Mouse (Mus musculus) limb, embryonic 11.5 days (tissue): ENCODE measurements around the gene Ctdsp1. TPM values are rescaled to one million over a fixed set of nuclear protein-coding genes. Genes with fewer than 3 reads are reported as not detected.
"Not testable (repeated sequence)": the region's sequence is repeated elsewhere in the genome, so short reads cannot be mapped to it uniquely, and the experiment has no call there.

ENCODE experiments used
- ATAC-seq: fragments of 200-750 bp; cut with Nextera tagmentation; 2 replicates; pipeline ENCODE4 v1.8.0; 2017; ENCODE audit warnings: low read depth; ENCODE audit not compliant: insufficient number of reproducible peaks, low FRiP score, low TSS enrichment
- DNase-seq: peaks from one replicate; pipeline ENCODE4 v3.0.0-alpha.2; 2015; ENCODE audit warnings: low spot score
- H3K27ac ChIP-seq: fragments of 300-500 bp; sonication (generic); replicated peaks from 2 replicates; pipeline ENCODE4 v1.5.1; 2014; ENCODE audit warnings: low read depth, mild to moderate bottlenecking, low read length
- H3K27me3 ChIP-seq: fragments of 300-500 bp; sonication (generic); 2 replicates; pipeline ENCODE4 v1.6.1; 2014; ENCODE audit warnings: mild to moderate bottlenecking, low read length, mixed read lengths; ENCODE audit not compliant: control insufficient read depth, insufficient read depth
- H3K36me3 ChIP-seq: fragments of 300-500 bp; sonication (generic); 2 replicates; pipeline ENCODE4 v1.6.1; 2014; ENCODE audit warnings: mild to moderate bottlenecking, low read length, moderate library complexity, mixed read lengths; ENCODE audit not compliant: control insufficient read depth, insufficient read depth
- H3K4me1 ChIP-seq: fragments of 300-500 bp; sonication (generic); 2 replicates; pipeline ENCODE4 v1.6.1; 2014; ENCODE audit warnings: low read length, mixed read lengths; ENCODE audit not compliant: control insufficient read depth, insufficient read depth
- H3K4me2 ChIP-seq: fragments of 300-500 bp; sonication (generic); 2 replicates; pipeline ENCODE4 v1.6.1; 2014; ENCODE audit warnings: low read depth, mild to moderate bottlenecking, moderate library complexity; ENCODE audit not compliant: severe bottlenecking
- H3K4me3 ChIP-seq: fragments of 300-500 bp; sonication (generic); 2 replicates; pipeline ENCODE4 v1.5.1; 2014; ENCODE audit warnings: low read depth, low read length
- H3K9ac ChIP-seq: fragments of 300-500 bp; sonication (generic); 2 replicates; pipeline ENCODE4 v1.6.1; 2014; ENCODE audit warnings: mild to moderate bottlenecking, low read length
- H3K9me3 ChIP-seq: fragments of 300-500 bp; sonication (generic); 2 replicates; pipeline ENCODE4 v1.6.1; 2016; ENCODE audit warnings: low read length; ENCODE audit not compliant: control insufficient read depth
- WGBS: fragments of 180-500 bp; shearing (Covaris S2); extraction: QIAGEN DNeasy Blood & Tissue Kit; methylation state at CpG from one replicate; pipeline ENCODE4 v1.1.7; 2014; 5-methylcytosine and 5-hydroxymethylcytosine counted together
- polyA plus RNA-seq: library from polyadenylated mRNA; unstranded; fragments of >200 nt; fragmentation: Nextera tagmentation; extraction: Ambion mirVana; gene quantifications from 2 replicates; pipeline ENCODE4 v1.2.1, GENCODE M21; 2014

Ctdsp1 gene
- polyA plus RNA-seq, 1 experiment from 2014 or later = 75.8 TPM

- H3K9ac ChIP-seq, H3K36me3 ChIP-seq, H3K9me3 ChIP-seq, H3K27me3 ChIP-seq, ATAC-seq, H3K4me1 ChIP-seq, DNase-seq: not testable (repeated sequence)
- peak overlapping the region; percentile 76; the same call in 1 of the 2 replicates for H3K27ac ChIP-seq
- H3K4me3 ChIP-seq = peak overlapping the region; percentile 32
- peak overlapping the region; percentile 70 for H3K4me2 ChIP-seq
- WGBS = 12% methylated on average over 12 of the region's 12 CpGs
Measured at GRCm38 (mm10) chr1:74396456-74397222, 5.3 kb downstream of the Ctdsp1 start.

GRCm38 (mm10) chr1:74397268-74397918 lies 6.1 kb downstream of the Ctdsp1 start:
- H3K9ac ChIP-seq = peak overlapping the region; percentile 66
- peak overlapping the region; percentile 76; the same call in 1 of the 2 replicates for H3K27ac ChIP-seq
- H3K4me1 ChIP-seq = peaks cover 3% of the 10 kb centered on the region; the same call in 1 of the 2 replicates
- H3K4me2 ChIP-seq = peak overlapping the region; percentile 70
- no peaks in the 10 kb centered on the region for H3K27me3 ChIP-seq
- H3K36me3 ChIP-seq = peaks cover 8% of the 10 kb centered on the region; the same call in 1 of the 2 replicates
- no peaks in the 10 kb centered on the region for H3K9me3 ChIP-seq
- peak; percentile 98 for DNase-seq
- peak; percentile 90 for ATAC-seq
- H3K4me3 ChIP-seq = peak overlapping the region; percentile 32
- WGBS = 0% methylated on average over 41 of the region's 41 CpGs

- peak overlapping the region; percentile 66 for H3K9ac ChIP-seq
- no peaks in the 10 kb centered on the region for H3K27me3 ChIP-seq
- ATAC-seq = peak; percentile 23
- peak overlapping the region; percentile 76; the same call in 1 of the 2 replicates for H3K27ac ChIP-seq
- DNase-seq = peak; percentile 83
- H3K4me2 ChIP-seq = peak overlapping the region; percentile 70
- H3K36me3 ChIP-seq = peaks cover 8% of the 10 kb centered on the region; the same call in 1 of the 2 replicates
- peaks cover 3% of the 10 kb centered on the region; the same call in 1 of the 2 replicates for H3K4me1 ChIP-seq
- H3K4me3 ChIP-seq = peak overlapping the region; percentile 32
- H3K9me3 ChIP-seq = no peaks in the 10 kb centered on the region
- WGBS = 4% methylated on average over 11 of the region's 11 CpGs
Measured at GRCm38 (mm10) chr1:74397919-74398451, 6.7 kb downstream of the Ctdsp1 start.

- Histone ChIP-seq H3K9ac (no peak overlapping the region), H3K4me3 (no peak overlapping the region), H3K27me3 (no peaks in the 10 kb centered on the region), H3K4me1 (no peaks in the 10 kb centered on the region), H3K27ac (no peak overlapping the region), H3K9me3 (no peaks in the 10 kb centered on the region), H3K36me3 (no peaks in the 10 kb centered on the region), H3K4me2 (no peak overlapping the region)
- ATAC-seq = no peak
- no peak for DNase-seq
- 88% methylated on average over 3 of the region's 3 CpGs for WGBS
Measured at GRCm38 (mm10) chr1:74400531-74400930, 9.2 kb downstream of the Ctdsp1 start.

DNA sequence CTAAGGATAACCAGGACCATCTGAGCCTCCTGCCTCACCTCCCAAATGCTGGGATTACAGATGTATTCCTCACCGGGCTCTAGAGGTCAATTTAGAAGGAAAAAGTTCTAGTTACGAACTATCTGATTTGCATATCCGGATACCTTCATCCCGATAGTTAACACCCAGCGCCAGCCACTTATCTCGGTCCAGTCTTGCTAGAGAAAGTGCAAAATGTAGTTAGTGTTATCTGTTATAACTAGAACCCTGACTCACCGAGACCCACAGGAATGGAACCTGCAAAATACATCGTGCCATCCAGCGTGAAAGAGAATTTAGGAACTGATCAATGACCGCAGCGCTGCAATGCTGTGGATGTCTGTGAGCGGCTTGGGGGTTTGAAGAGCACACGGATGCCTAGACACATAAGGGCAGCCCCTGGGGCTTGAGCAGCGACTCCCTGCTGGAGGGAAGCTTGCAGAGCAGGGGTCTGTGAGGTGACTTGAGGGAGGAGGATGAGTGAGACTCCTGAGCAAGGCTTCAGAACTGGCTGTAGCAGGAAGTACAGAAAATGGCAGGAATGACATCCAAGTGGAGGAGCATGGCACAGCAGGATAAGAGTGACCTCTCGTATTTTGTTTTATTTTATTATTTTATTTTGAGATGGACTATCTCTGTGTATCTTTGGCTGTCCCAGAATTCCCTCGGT lies 9.8 kb downstream of the Ctdsp1 start:
- Histone ChIP-seq H3K4me1 (no peaks in the 10 kb centered on the region), H3K27me3 (no peaks in the 10 kb centered on the region), H3K4me2 (no peak overlapping the region), H3K27ac (no peak overlapping the region), H3K4me3 (no peak overlapping the region), H3K36me3 (no peaks in the 10 kb centered on the region), H3K9ac (no peak overlapping the region), H3K9me3 (no peaks in the 10 kb centered on the region)
- DNase-seq (no peak), ATAC-seq (no peak)
- WGBS = 54% methylated on average over 16 of the region's 16 CpGs

- H3K9ac ChIP-seq = no peak overlapping the region
- DNase-seq = no peak
- H3K36me3 ChIP-seq = no peaks in the 10 kb centered on the region
- no peaks in the 10 kb centered on the region for H3K9me3 ChIP-seq
- H3K27me3 ChIP-seq = no peaks in the 10 kb centered on the region
- H3K4me2 ChIP-seq = no peak overlapping the region
- no peak overlapping the region for H3K27ac ChIP-seq
- 90% methylated on average over 4 of the region's 4 CpGs for WGBS
- ATAC-seq = no peak
- H3K4me3 ChIP-seq = no peak overlapping the region
- H3K4me1 ChIP-seq = peaks cover 6% of the 10 kb centered on the region
Measured at GRCm38 (mm10) chr1:74404206-74404605, 12.9 kb downstream of the Ctdsp1 start.

GRCm38 (mm10) chr1:74408589-74409504 lies 17.5 kb downstream of the Ctdsp1 start, which contains the start of gene Vil1:
Gene Vil1 (plus strand): TSS chr1:74409376.
- WGBS = 18% methylated on average over 11 of the region's 15 CpGs
- H3K4me3 ChIP-seq = no peak within 1 kb of the TSS
- no peaks in the 10 kb centered on the region for H3K36me3 ChIP-seq
- H3K9me3 ChIP-seq = no peaks in the 10 kb centered on the region
- no peaks in the 10 kb centered on the region for H3K27me3 ChIP-seq
- H3K27ac ChIP-seq = no peak within 1 kb of the TSS
- ATAC-seq (peak; percentile 65; the same call in 1 of the 2 replicates), DNase-seq (peak; percentile 53)
- no peak within 1 kb of the TSS for H3K9ac ChIP-seq
- no peak within 1 kb of the TSS for H3K4me2 ChIP-seq
- H3K4me1 ChIP-seq = peaks cover 6% of the 10 kb centered on the region
